Mouse (Mus musculus): Measurements from ENCODE around the gene Nat14. TPM values are rescaled to one million over a fixed set of nuclear protein-coding genes. Genes with fewer than 3 reads are reported as not detected.

Nat14 gene
- total RNA-seq, 2 experiments from 2014 or later, result 1.9 to 4.4 TPM

DNA sequence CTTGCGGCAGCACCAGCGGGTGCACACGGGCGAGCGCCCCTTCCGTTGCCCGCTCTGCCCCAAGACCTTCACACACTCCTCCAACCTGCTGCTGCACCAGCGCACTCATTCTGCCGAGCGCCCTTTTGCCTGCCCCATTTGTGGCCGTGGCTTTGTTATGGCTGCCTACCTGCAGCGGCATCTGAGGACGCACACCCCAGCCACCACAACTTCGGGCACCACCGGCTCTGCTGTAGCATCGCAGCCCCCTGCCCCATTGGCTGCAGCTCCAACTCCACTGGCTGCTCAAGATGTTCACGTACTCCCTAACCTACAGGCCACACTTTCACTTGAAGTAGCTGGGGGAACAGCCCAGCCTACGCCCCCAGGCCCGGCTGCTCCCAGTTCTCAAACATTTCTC lies 1.3 kb upstream of the Nat14 start:
- DNase-seq, result no peak

GRCm38 (mm10) chr7:4920976-4921823 lies 628 bp upstream of the Nat14 start:
- peak; percentile 20 for DNase-seq

GRCm38 (mm10) chr7:4922508-4922907 lies 680 bp downstream of the Nat14 start:
- DNase-seq, result peak; percentile 57

DNA sequence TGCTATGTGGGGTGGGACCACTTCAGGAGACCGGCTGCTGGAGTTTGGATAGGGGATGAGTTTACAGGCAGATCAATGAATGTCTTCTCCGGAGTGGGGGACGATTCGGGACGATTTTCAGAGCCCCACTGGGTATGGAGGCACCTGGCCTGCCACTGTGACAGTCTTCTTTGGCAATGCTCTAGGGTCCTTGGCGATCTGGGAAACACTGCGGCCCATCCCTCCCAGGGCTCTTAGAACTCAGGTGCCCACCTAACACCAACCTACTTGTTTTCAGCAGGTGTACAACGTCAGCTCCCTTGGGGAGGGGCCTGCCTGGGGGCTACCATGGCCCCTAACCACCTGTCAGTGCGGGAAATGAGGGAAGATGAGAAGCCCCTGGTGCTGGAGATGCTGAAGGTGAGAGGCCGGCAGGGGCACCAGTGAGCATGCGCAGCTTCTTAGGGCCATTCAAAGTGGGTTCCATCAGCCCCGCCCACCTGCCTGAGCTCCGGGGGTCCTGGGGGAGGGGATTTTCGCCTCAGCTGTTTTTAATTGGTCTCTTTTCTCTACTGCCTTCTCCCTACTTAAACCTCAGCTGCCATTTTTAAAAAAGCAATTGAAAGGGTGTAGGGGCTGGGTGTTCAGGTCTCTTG lies 1.2 kb downstream of the Nat14 start:
- DNase-seq, result peak; percentile 34

DNA sequence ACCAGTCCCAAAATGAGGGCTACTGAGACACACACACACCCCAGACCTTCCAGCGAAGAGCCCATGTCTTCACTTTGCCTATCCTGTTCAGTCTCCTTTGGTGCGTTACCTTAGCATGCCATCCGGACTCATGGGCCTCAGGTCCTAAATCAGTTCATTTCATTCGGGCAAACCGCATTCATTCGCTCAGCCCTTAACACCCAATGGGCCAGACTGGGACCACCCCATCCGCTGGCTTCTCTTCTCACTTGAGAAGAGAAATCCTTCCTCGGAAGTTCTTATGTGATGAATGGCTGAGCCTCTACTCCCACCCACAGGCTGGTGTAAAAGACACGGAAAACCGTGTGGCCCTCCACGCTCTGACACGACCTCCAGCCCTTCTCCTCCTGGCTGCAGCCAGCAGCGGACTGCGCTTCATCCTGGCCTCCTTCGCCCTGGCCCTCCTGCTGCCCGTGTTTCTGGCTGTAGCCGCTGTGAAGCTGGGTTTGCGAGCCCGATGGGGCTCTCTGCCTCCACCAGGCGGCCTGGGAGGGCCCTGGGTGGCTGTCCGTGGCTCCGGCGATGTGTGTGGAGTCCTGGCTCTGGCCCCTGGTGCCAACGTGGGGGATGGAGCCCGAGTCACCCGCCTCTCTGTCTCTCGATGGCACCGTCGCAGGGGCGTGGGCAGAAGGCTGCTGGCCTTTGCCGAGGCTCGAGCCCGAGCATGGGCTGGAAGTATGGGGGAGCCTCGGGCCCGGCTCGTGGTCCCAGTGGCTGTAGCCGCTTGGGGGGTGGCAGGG lies 1.9 kb downstream of the Nat14 start:
- peak; percentile 67 for DNase-seq

GRCm38 (mm10) chr7:4924483-4924882 lies 2.7 kb downstream of the Nat14 start:
- no peak for DNase-seq

DNA sequence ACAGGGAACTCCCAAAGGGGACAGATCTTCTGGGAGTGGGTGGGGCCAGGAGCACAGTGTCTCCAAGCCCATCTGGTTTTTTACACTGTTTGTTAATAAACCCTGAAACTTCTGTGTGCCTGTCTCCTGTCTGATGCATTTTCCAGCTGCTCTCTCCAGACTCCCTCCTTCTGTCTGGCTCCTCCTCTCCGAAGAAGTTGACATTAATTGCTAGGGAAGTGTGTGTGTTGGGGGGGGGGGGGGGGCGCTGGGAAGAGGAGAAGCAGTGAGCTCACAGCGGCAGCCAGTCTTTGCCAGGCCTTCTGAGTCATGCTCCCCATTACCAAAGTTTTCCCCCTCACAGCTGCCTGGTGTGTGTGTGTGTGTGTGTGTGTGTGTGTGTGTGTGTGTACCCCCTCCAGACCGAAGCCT lies 3.1 kb downstream of the Nat14 start:
- DNase-seq, result peak; percentile 49

- peak; percentile 72 for DNase-seq
Observed at GRCm38 (mm10) chr7:4925441-4926381, 3.9 kb downstream of the Nat14 start, which contains the start of gene Ssc5d. Gene Ssc5d, plus strand, starts transcription at chr7:4925785.

GRCm38 (mm10) chr7:4926849-4927248 lies 5.0 kb downstream of the Nat14 start:
- DNase-seq, result no peak

- DNase-seq, result no peak
Observed at GRCm38 (mm10) chr7:4927711-4928110, 5.9 kb downstream of the Nat14 start.

- no peak for DNase-seq
Observed at GRCm38 (mm10) chr7:4928323-4928722, 6.5 kb downstream of the Nat14 start.

GRCm38 (mm10) chr7:4933103-4933502 lies 11.3 kb downstream of the Nat14 start:
- DNase-seq, result no peak

GRCm38 (mm10) chr7:4934160-4934914 lies 12.5 kb downstream of the Nat14 start:
- no peak for DNase-seq

DNA sequence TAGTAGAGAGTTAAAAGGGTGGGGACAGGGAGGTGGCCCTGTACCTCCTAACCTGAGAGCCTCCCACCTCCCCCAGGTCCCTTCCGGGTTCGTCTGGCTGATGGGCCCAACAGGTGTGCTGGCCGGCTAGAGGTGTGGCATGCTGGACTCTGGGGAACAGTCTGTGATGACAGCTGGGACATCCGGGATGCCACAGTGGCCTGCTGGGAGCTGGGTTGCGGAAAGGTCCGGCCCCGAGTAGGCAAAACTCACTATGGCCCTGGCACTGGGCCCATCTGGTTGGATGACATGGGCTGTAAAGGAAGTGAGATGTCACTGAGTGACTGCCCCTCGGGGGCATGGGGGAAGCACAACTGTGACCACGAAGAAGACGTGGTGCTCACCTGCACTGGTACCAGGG lies 15.0 kb downstream of the Nat14 start:
- DNase-seq, result no peak

DNA sequence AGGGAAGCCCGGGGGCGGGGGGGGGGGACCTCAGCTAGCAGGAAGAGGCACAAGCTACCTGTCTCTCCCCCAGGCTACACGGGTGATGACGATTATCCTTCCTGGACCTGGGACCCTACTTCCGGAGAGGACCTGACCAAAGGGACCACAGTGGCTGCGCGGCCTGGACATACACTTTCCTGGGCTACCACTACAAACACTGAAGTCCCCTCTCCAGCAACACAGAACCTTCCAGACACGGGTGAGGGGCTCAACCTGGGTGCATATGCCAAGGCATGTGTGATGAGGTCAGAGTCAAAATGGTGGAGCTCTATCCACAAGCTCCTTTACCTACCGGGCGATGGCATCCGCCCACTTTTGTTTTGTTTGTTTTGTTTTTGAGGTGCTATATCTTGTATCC lies 15.6 kb downstream of the Nat14 start:
- no peak for DNase-seq

- DNase-seq, result peak; percentile 83
Observed at GRCm38 (mm10) chr7:4938456-4938855, 16.6 kb downstream of the Nat14 start.

DNA sequence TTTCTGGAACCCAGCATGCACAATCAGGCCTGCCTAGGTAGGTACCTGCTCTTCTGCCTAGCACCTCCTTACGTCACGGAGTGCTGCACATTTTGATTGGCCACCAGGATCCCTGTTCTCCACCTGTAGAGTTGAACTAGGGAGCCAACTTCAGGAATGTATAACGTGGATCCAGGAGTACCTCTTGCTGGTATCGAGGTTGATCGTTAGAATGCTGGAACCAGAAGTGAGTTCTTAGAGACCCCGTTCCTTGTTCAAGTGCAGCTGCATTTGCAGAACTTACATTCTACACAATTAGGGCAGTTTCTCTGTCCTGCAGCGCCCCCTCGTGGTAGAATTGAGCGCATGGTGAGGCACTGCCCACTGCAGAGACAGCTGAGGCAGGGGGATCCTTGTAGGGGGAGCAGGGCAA lies 18.2 kb downstream of the Nat14 start:
- DNase-seq, result peak; percentile 88

- no peak for DNase-seq
Observed at GRCm38 (mm10) chr7:4942673-4943072, 20.8 kb downstream of the Nat14 start.

DNA sequence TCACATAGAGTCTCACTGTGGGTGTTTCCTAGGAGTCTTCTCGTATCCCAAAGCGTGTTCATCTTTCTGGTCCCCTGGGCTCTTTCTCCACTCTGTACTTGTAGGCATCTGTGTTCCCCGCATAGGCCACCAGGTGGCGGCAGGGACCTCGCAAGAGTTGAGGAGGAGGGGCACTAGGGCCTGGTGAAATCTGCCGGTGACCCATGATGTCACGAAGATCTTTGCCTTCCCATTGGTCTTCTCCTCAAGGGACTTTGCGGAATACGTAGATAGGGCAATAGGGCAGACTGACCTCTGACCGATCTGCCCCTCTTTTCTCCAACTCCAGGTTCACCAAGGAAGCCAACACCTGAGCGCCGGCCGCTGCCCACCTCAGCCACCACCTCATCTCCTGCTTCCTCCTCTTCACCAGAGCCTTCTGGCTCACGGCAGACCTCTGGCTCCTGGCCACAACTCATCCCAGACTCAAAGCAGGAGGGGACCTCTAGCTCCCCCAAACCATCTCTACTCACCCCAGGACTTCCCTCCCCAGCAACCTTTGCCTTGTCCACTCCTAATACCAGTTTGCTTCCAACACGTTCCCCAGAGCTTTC lies 21.5 kb downstream of the Nat14 start:
- DNase-seq, result peak; percentile 93

- peak; percentile 82 for DNase-seq
Observed at GRCm38 (mm10) chr7:4947855-4948254, 26.0 kb downstream of the Nat14 start.
